Mouse (Mus musculus): ENCODE data around the gene 2010111I01Rik.

DNA sequence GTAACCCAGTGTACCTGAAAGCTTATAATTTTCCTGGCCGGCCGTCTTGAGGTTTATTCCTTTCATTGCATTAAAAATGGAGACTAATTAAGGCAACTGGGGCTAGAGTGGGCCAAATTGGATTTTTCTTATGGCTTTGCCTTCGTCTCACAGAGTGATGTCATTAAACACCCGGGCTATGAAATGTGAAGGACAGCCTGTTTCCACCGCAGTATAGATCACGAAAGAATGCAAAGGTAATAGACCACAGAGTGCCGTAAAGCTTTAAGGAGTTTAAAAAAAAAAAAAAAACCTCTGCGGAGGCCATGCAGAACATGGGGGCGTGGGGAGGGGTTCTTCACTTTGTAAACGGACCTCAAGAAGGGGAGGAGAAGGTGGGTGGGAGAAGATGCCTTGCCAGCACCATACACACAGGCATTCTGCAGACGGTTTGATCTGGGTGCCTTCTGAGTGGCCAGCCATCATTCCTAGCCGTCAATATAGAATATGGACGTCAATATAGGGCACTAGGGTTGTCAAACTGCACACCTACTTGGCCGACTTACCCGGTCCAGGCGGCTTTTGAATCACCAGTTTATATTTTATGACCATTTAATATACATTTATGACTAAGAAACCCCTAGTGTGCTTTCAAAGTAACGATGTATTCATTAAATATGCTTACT, 23.2 kb upstream of the 2010111I01Rik start:
- TF ChIP-seq CTCF (IDR thresholded peaks at IDR 0.05) (no peak), EP300 (IDR thresholded peaks at IDR 0.05; ENCODE audit: insufficient read depth, low read depth, low read length) (no peak)

Data from heart, adult 2 months (tissue).